34 mouse cellular contexts compared by ENCODE assay signal in genomic region chr19:21009607-21010006, GRCm38 (mm10). TPM values are rescaled to one million over a fixed set of nuclear protein-coding genes. Genes with fewer than 3 reads are reported as not detected.
"Had no signal": no experiment of that assay in that cellular context is flagged by ENCODE, and none has a peak within 500 bp of the region (broad histone marks: within the 10 kb centered on the region; RNA-seq: fewer than 3 reads in every experiment).

No protein-coding gene starts in this region.

- H3K9me3 ChIP-seq: embryonic facial prominence, embryonic 10.5 days; embryonic facial prominence, embryonic 12.5 days; embryonic facial prominence, embryonic 15.5 days; forebrain, embryonic 10.5 days; forebrain, embryonic 12.5 days; forebrain, embryonic 13.5 days; heart, embryonic 10.5 days had no signal

- H3K36me3 ChIP-seq: embryonic facial prominence, embryonic 10.5 days; embryonic facial prominence, embryonic 12.5 days; embryonic facial prominence, embryonic 13.5 days; embryonic facial prominence, embryonic 15.5 days; forebrain, embryonic 10.5 days; forebrain, embryonic 12.5 days; heart, embryonic 10.5 days had no signal

- H3K27ac ChIP-seq: embryonic facial prominence, embryonic 10.5 days; embryonic facial prominence, embryonic 12.5 days; embryonic facial prominence, embryonic 13.5 days; embryonic facial prominence, embryonic 15.5 days; forebrain, embryonic 10.5 days; forebrain, embryonic 12.5 days; forebrain, embryonic 13.5 days; gastrocnemius, adult 2 months; heart, adult 2 months; heart, embryonic 10.5 days had no signal

- DNase-seq: cerebellum, adult 2 months; cerebellum, adult 8-10 months; cerebellum, adult 9-10 months; cerebellum, adult 9-11 months; cerebellum, postnatal 10 days; cerebellum, postnatal 14 days; cerebellum, postnatal 25 days; cerebellum, postnatal 36 days; embryo, embryonic 11 days; forebrain, postnatal 0 days; gastrocnemius, adult 2 months; gastrocnemius, postnatal 10 days; gastrocnemius, postnatal 14 days; gastrocnemius, postnatal 25 days; gastrocnemius, postnatal 36 days; heart, adult 18-20 months; heart, adult 2 months had no signal

- H3K4me2 ChIP-seq: embryonic facial prominence, embryonic 12.5 days; embryonic facial prominence, embryonic 13.5 days; embryonic facial prominence, embryonic 15.5 days; forebrain, embryonic 12.5 days; forebrain, embryonic 13.5 days; heart, embryonic 11.5 days had no signal

- H3K9ac ChIP-seq: embryonic facial prominence, embryonic 12.5 days; embryonic facial prominence, embryonic 13.5 days; embryonic facial prominence, embryonic 15.5 days; forebrain, embryonic 12.5 days; forebrain, embryonic 13.5 days; forebrain, postnatal 0 days had no signal

- ATAC-seq: forebrain, embryonic 13.5 days; forebrain, embryonic 14.5 days; forebrain, embryonic 16.5 days; forebrain, postnatal 0 days had no signal

- H3K4me3 ChIP-seq: embryonic facial prominence, embryonic 10.5 days; embryonic facial prominence, embryonic 12.5 days; embryonic facial prominence, embryonic 13.5 days; embryonic facial prominence, embryonic 15.5 days; erythroblast, embryonic 14.5 days; forebrain, embryonic 10.5 days; forebrain, embryonic 12.5 days; forebrain, embryonic 13.5 days; gastrocnemius, adult 2 months; heart, adult 2 months; heart, embryonic 10.5 days had no signal

- H3K4me1 ChIP-seq: embryonic facial prominence, embryonic 10.5 days; embryonic facial prominence, embryonic 12.5 days; embryonic facial prominence, embryonic 13.5 days; embryonic facial prominence, embryonic 15.5 days; forebrain, embryonic 10.5 days; forebrain, embryonic 12.5 days; forebrain, embryonic 13.5 days; heart, embryonic 10.5 days had no signal

- H3K27me3 ChIP-seq: embryonic facial prominence, embryonic 12.5 days; embryonic facial prominence, embryonic 13.5 days; embryonic facial prominence, embryonic 15.5 days; forebrain, embryonic 12.5 days; forebrain, embryonic 13.5 days had no signal

RNA-seq across cellular contexts. Expression of gene Tmc1, which starts 55.6 kb away (rescaled TPM):
- total RNA-seq: common myeloid progenitor, adult 5-6 weeks; forebrain, postnatal 0 days; gastrocnemius, adult 18-20 months; gastrocnemius, adult 2 months; gastrocnemius, adult 8-10 months; gastrocnemius, postnatal 10 days; gastrocnemius, postnatal 14 days; gastrocnemius, postnatal 25 days; gastrocnemius, postnatal 36 days; gastrocnemius, postnatal 4 days; granulocyte monocyte progenitor cell, adult 5-6 weeks; heart, adult 18-20 months had no signal
- polyA plus RNA-seq: erythroblast, embryonic 14.5 days; forebrain, embryonic 13.5 days; forebrain, embryonic 14.5 days; forebrain, embryonic 16.5 days; heart, adult 2 months; heart, embryonic 10.5 days had no signal
